Mouse (Mus musculus) erythroblast, adult 5-6 weeks (primary cell): ENCODE results near the gene Ndufaf2. TPM values are rescaled to one million over a fixed set of nuclear protein-coding genes. Genes with fewer than 3 reads are reported as not detected.

Experiments used
- ATAC-seq: replicated peaks from 2 replicates; pipeline ENCODE4 v1.8.0; 2016; ENCODE audit warnings: moderate number of reproducible peaks, mild to moderate bottlenecking, moderate TSS enrichment, inconsistent platforms; ENCODE audit not compliant: poor library complexity, low FRiP score, severe bottlenecking
- total RNA-seq, 2 experiments: library from RNA; stranded (forward) in 1 of 2; stranded (reverse) in 1 of 2; fragments of 150-400 nt in 1 of 2; fragments of 200-764, 138-1000 nt in 1 of 2; gene quantifications; 2 replicates each; pipeline versions ENCODE4 v1.2.3 to v1.2.4; 2015 to 2017; ENCODE audit warnings: low replicate concordance in 2 of 2

Gene Ndufaf2
- total RNA-seq, 2 experiments from 2014 or later = 6.0 to 13.8 TPM

GRCm38 (mm10) chr13:108044222-108044941, 114.0 kb downstream of the Ndufaf2 start, which contains the start of gene Smim15:
Gene Smim15 (plus strand): TSS chr13:108044446.
- ATAC-seq = peak; percentile 93

- ATAC-seq = no peak
Observed at GRCm38 (mm10) chr13:108043431-108044221, 114.8 kb downstream of the Ndufaf2 start.

- no peak for ATAC-seq
Observed at GRCm38 (mm10) chr13:108041358-108041757, 117.1 kb downstream of the Ndufaf2 start.

- no peak for ATAC-seq
Observed at GRCm38 (mm10) chr13:108040451-108040850, 118.0 kb downstream of the Ndufaf2 start.

- no peak for ATAC-seq
Observed at GRCm38 (mm10) chr13:108039902-108040301, 118.5 kb downstream of the Ndufaf2 start.

- no peak for ATAC-seq
Observed at GRCm38 (mm10) chr13:108039375-108039774, 119.0 kb downstream of the Ndufaf2 start.

- ATAC-seq = no peak
Observed at GRCm38 (mm10) chr13:108032789-108033188, 125.6 kb downstream of the Ndufaf2 start.

- ATAC-seq = no peak
Observed at GRCm38 (mm10) chr13:108025802-108026201, 132.6 kb downstream of the Ndufaf2 start.

- no peak for ATAC-seq
Observed at GRCm38 (mm10) chr13:108017349-108017748, 141.1 kb downstream of the Ndufaf2 start.

GRCm38 (mm10) chr13:108015166-108015565, 143.3 kb downstream of the Ndufaf2 start:
- no peak for ATAC-seq

GRCm38 (mm10) chr13:108013839-108014238, 144.6 kb downstream of the Ndufaf2 start:
- no peak for ATAC-seq

- no peak for ATAC-seq
Observed at GRCm38 (mm10) chr13:108013110-108013509, 145.3 kb downstream of the Ndufaf2 start.

- no peak for ATAC-seq
Observed at GRCm38 (mm10) chr13:108007861-108008260, 150.6 kb downstream of the Ndufaf2 start.

GRCm38 (mm10) chr13:107996301-107996700, 162.1 kb downstream of the Ndufaf2 start:
- no peak for ATAC-seq

- no peak for ATAC-seq
Observed at GRCm38 (mm10) chr13:107995211-107995610, 163.2 kb downstream of the Ndufaf2 start.

- no peak for ATAC-seq
Observed at GRCm38 (mm10) chr13:107992573-107992972, 165.8 kb downstream of the Ndufaf2 start.

- no peak for ATAC-seq
Observed at GRCm38 (mm10) chr13:107984641-107985040, 173.8 kb downstream of the Ndufaf2 start.

- ATAC-seq = no peak
Observed at GRCm38 (mm10) chr13:107984186-107984585, 174.2 kb downstream of the Ndufaf2 start.

GRCm38 (mm10) chr13:107983231-107983847, 175.1 kb downstream of the Ndufaf2 start:
- ATAC-seq = no peak

GRCm38 (mm10) chr13:107979461-107979860, 179.0 kb downstream of the Ndufaf2 start:
- ATAC-seq = no peak
